Mouse (Mus musculus): ENCODE measurements around the gene Rc3h1. TPM values are rescaled to one million over a fixed set of nuclear protein-coding genes. Genes with fewer than 3 reads are reported as not detected.

The Rc3h1 gene
- polyA plus RNA-seq, 1 experiment from 2014 or later: 8.4 TPM

GRCm38 (mm10) chr1:160910176-160910575, 4.0 kb downstream of the Rc3h1 start:
- Histone ChIP-seq H3K27me3 (ENCODE audit: control insufficient read depth, insufficient read depth, low read length) (no peaks in the 10 kb centered on the region), H3K9ac (replicated peaks; ENCODE audit: low read length) (no peak overlapping the region), H3K36me3 (replicated peaks; ENCODE audit: control insufficient read depth, insufficient read depth, low read depth, low read length) (no peaks in the 10 kb centered on the region), H3K27ac (replicated peaks; ENCODE audit: low read depth, low read length) (no peak overlapping the region), H3K4me1 (ENCODE audit: control insufficient read depth, insufficient read depth, low read length) (no peaks in the 10 kb centered on the region), H3K9me3 (replicated peaks; ENCODE audit: control insufficient read depth, low read length) (no peaks in the 10 kb centered on the region), H3K4me3 (ENCODE audit: low read depth, low read length) (no peak overlapping the region), H3K4me2 (ENCODE audit: low read depth, low read length) (no peak overlapping the region)
- ATAC-seq (replicated peaks; ENCODE audit: insufficient number of reproducible peaks, low FRiP score, low TSS enrichment, low read depth) (no peak), DNase-seq (ENCODE audit: low spot score) (no peak)
- WGBS: 100% methylated on average over 1 of the region's 1 CpGs

- Histone ChIP-seq H3K27me3 (ENCODE audit: control insufficient read depth, insufficient read depth, low read length) (no peaks in the 10 kb centered on the region), H3K36me3 (replicated peaks; ENCODE audit: control insufficient read depth, insufficient read depth, low read depth, low read length) (no peaks in the 10 kb centered on the region), H3K4me3 (ENCODE audit: low read depth, low read length) (no peak overlapping the region), H3K4me2 (ENCODE audit: low read depth, low read length) (no peak overlapping the region), H3K9me3 (replicated peaks; ENCODE audit: control insufficient read depth, low read length) (no peaks in the 10 kb centered on the region), H3K27ac (replicated peaks; ENCODE audit: low read depth, low read length) (no peak overlapping the region), H3K4me1 (ENCODE audit: control insufficient read depth, insufficient read depth, low read length) (no peaks in the 10 kb centered on the region), H3K9ac (replicated peaks; ENCODE audit: low read length) (no peak overlapping the region)
- 86% methylated on average over 1 of the region's 1 CpGs for WGBS
- ATAC-seq (replicated peaks; ENCODE audit: insufficient number of reproducible peaks, low FRiP score, low TSS enrichment, low read depth): no peak
- no peak for DNase-seq (ENCODE audit: low spot score)
These were observed 4.6 kb downstream of the Rc3h1 start for GRCm38 (mm10) chr1:160910812-160911211.

- 100% methylated on average over 1 of the region's 1 CpGs for WGBS
These were observed 13.2 kb downstream of the Rc3h1 start for GRCm38 (mm10) chr1:160919383-160919782.

GRCm38 (mm10) chr1:160921938-160922337, 15.7 kb downstream of the Rc3h1 start:
- H3K9me3 ChIP-seq (replicated peaks; ENCODE audit: control insufficient read depth, low read length): no peaks in the 10 kb centered on the region
- H3K4me1 ChIP-seq (ENCODE audit: control insufficient read depth, insufficient read depth, low read length): no peaks in the 10 kb centered on the region
- no peak overlapping the region for H3K9ac ChIP-seq (replicated peaks; ENCODE audit: low read length)
- ATAC-seq (replicated peaks; ENCODE audit: insufficient number of reproducible peaks, low FRiP score, low TSS enrichment, low read depth) (no peak), DNase-seq (ENCODE audit: low spot score) (no peak)
- H3K4me2 ChIP-seq (ENCODE audit: low read depth, low read length): no peak overlapping the region
- no peak overlapping the region for H3K27ac ChIP-seq (replicated peaks; ENCODE audit: low read depth, low read length)
- H3K36me3 ChIP-seq (replicated peaks; ENCODE audit: control insufficient read depth, insufficient read depth, low read depth, low read length): no peaks in the 10 kb centered on the region
- WGBS: 94% methylated on average over 1 of the region's 1 CpGs
- H3K4me3 ChIP-seq (ENCODE audit: low read depth, low read length): no peak overlapping the region
- H3K27me3 ChIP-seq (ENCODE audit: control insufficient read depth, insufficient read depth, low read length): no peaks in the 10 kb centered on the region

More at GRCm38 (mm10) chr1:160919383-160919782, 13.2 kb downstream of the Rc3h1 start:
- Histone ChIP-seq H3K4me1 (ENCODE audit: control insufficient read depth, insufficient read depth, low read length) (no peaks in the 10 kb centered on the region), H3K36me3 (replicated peaks; ENCODE audit: control insufficient read depth, insufficient read depth, low read depth, low read length) (no peaks in the 10 kb centered on the region), H3K4me3 (ENCODE audit: low read depth, low read length) (no peak overlapping the region), H3K9ac (replicated peaks; ENCODE audit: low read length) (no peak overlapping the region), H3K9me3 (replicated peaks; ENCODE audit: control insufficient read depth, low read length) (no peaks in the 10 kb centered on the region), H3K27ac (replicated peaks; ENCODE audit: low read depth, low read length) (no peak overlapping the region), H3K27me3 (ENCODE audit: control insufficient read depth, insufficient read depth, low read length) (no peaks in the 10 kb centered on the region), H3K4me2 (ENCODE audit: low read depth, low read length) (no peak overlapping the region)
- ATAC-seq (replicated peaks; ENCODE audit: insufficient number of reproducible peaks, low FRiP score, low TSS enrichment, low read depth) (no peak), DNase-seq (ENCODE audit: low spot score) (no peak)

GRCm38 (mm10) chr1:160931320-160931719, 25.1 kb downstream of the Rc3h1 start:
- DNase-seq (ENCODE audit: low spot score) (no peak), ATAC-seq (replicated peaks; ENCODE audit: insufficient number of reproducible peaks, low FRiP score, low TSS enrichment, low read depth) (no peak)
- Histone ChIP-seq H3K27ac (replicated peaks; ENCODE audit: low read depth, low read length) (no peak overlapping the region), H3K9ac (replicated peaks; ENCODE audit: low read length) (no peak overlapping the region), H3K36me3 (replicated peaks; ENCODE audit: control insufficient read depth, insufficient read depth, low read depth, low read length) (peaks cover 2% of the 10 kb centered on the region; the same call in 1 of the 2 replicates), H3K4me1 (ENCODE audit: control insufficient read depth, insufficient read depth, low read length) (no peaks in the 10 kb centered on the region), H3K9me3 (replicated peaks; ENCODE audit: control insufficient read depth, low read length) (no peaks in the 10 kb centered on the region), H3K4me3 (ENCODE audit: low read depth, low read length) (no peak overlapping the region), H3K4me2 (ENCODE audit: low read depth, low read length) (no peak overlapping the region), H3K27me3 (ENCODE audit: control insufficient read depth, insufficient read depth, low read length) (no peaks in the 10 kb centered on the region)

GRCm38 (mm10) chr1:160933896-160934482, 27.8 kb downstream of the Rc3h1 start:
- 76% methylated on average over 4 of the region's 4 CpGs for WGBS
- Histone ChIP-seq H3K4me2 (ENCODE audit: low read depth, low read length) (no peak overlapping the region), H3K9ac (replicated peaks; ENCODE audit: low read length) (no peak overlapping the region), H3K36me3 (replicated peaks; ENCODE audit: control insufficient read depth, insufficient read depth, low read depth, low read length) (peaks cover 2% of the 10 kb centered on the region; the same call in 1 of the 2 replicates), H3K27me3 (ENCODE audit: control insufficient read depth, insufficient read depth, low read length) (no peaks in the 10 kb centered on the region), H3K4me3 (ENCODE audit: low read depth, low read length) (no peak overlapping the region), H3K4me1 (ENCODE audit: control insufficient read depth, insufficient read depth, low read length) (no peaks in the 10 kb centered on the region), H3K27ac (replicated peaks; ENCODE audit: low read depth, low read length) (no peak overlapping the region), H3K9me3 (replicated peaks; ENCODE audit: control insufficient read depth, low read length) (no peaks in the 10 kb centered on the region)
- DNase-seq (ENCODE audit: low spot score): peak; percentile 75
- no peak for ATAC-seq (replicated peaks; ENCODE audit: insufficient number of reproducible peaks, low FRiP score, low TSS enrichment, low read depth)

GRCm38 (mm10) chr1:160935551-160935950, 29.3 kb downstream of the Rc3h1 start:
- Histone ChIP-seq H3K27ac (replicated peaks; ENCODE audit: low read depth, low read length) (no peak overlapping the region), H3K27me3 (ENCODE audit: control insufficient read depth, insufficient read depth, low read length) (no peaks in the 10 kb centered on the region), H3K9ac (replicated peaks; ENCODE audit: low read length) (no peak overlapping the region), H3K4me1 (ENCODE audit: control insufficient read depth, insufficient read depth, low read length) (no peaks in the 10 kb centered on the region), H3K36me3 (replicated peaks; ENCODE audit: control insufficient read depth, insufficient read depth, low read depth, low read length) (no peaks in the 10 kb centered on the region; the same call in 1 of the 2 replicates), H3K4me3 (ENCODE audit: low read depth, low read length) (no peak overlapping the region), H3K9me3 (replicated peaks; ENCODE audit: control insufficient read depth, low read length) (no peaks in the 10 kb centered on the region), H3K4me2 (ENCODE audit: low read depth, low read length) (no peak overlapping the region)
- ATAC-seq (replicated peaks; ENCODE audit: insufficient number of reproducible peaks, low FRiP score, low TSS enrichment, low read depth) (no peak), DNase-seq (ENCODE audit: low spot score) (no peak)
- 91% methylated on average over 6 of the region's 6 CpGs for WGBS

- no peaks in the 10 kb centered on the region for H3K27me3 ChIP-seq (ENCODE audit: control insufficient read depth, insufficient read depth, low read length)
- peaks cover 5% of the 10 kb centered on the region for H3K36me3 ChIP-seq (replicated peaks; ENCODE audit: control insufficient read depth, insufficient read depth, low read depth, low read length)
- DNase-seq (ENCODE audit: low spot score) (no peak), ATAC-seq (replicated peaks; ENCODE audit: insufficient number of reproducible peaks, low FRiP score, low TSS enrichment, low read depth) (no peak)
- no peak overlapping the region for H3K4me3 ChIP-seq (ENCODE audit: low read depth, low read length)
- no peaks in the 10 kb centered on the region for H3K9me3 ChIP-seq (replicated peaks; ENCODE audit: control insufficient read depth, low read length)
- no peak overlapping the region for H3K4me2 ChIP-seq (ENCODE audit: low read depth, low read length)
- no peak overlapping the region for H3K9ac ChIP-seq (replicated peaks; ENCODE audit: low read length)
- no peaks in the 10 kb centered on the region for H3K4me1 ChIP-seq (ENCODE audit: control insufficient read depth, insufficient read depth, low read length)
- no peak overlapping the region for H3K27ac ChIP-seq (replicated peaks; ENCODE audit: low read depth, low read length)
- WGBS: 93% methylated on average over 7 of the region's 7 CpGs
These were observed 57.0 kb downstream of the Rc3h1 start for GRCm38 (mm10) chr1:160963199-160963598.

Data from embryonic facial prominence, embryonic 11.5 days (tissue).